Mouse (Mus musculus) cerebellum, postnatal 14 days (tissue): Measurements from ENCODE around the gene Cpne9.

Source experiments
- DNase-seq, 2 experiments: peaks; one replicate each; pipeline ENCODE4 v3.0.0; 2021; ENCODE audit warnings: mixed read lengths in 2 of 2

Gene Cpne9

DNA sequence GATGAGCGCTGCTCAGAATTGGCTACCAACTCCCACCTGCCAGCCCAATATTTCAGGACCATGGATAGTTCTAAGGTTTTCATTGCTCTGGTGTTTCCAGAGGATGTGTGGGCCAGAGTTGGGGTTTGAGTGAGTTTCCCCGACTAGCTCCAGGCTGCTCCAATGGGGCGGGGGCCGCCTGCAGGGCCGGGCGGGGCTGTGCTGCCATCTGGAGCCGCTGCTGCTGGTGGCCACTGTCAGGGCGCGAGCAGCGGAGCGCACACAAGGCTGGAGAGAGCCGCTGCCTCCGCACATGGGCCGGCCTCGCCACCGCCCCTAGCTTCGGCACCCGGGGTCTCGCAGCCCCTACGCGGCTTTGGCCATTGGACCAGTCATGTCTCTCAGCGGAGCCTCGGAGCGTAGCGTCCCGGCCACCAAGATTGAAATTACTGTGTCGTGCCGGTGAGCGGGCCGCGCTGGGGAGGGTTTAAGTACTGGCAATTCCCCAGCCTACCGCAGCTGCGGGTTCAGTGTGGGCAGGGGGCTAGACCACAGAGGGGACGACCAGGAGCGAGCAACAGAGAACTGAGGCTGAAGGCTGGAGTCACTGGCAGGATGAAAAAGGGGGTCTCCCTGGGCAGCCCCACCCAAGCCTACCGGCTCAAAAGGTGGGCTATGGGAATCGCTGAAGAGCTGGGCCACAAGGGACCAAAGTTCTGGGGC, at the start of gene Cpne9:
Gene Cpne9, plus strand, starts transcription at position 207 of the 702 bp plus-strand sequence.
- DNase-seq = peak; percentile 72 to 75

DNA sequence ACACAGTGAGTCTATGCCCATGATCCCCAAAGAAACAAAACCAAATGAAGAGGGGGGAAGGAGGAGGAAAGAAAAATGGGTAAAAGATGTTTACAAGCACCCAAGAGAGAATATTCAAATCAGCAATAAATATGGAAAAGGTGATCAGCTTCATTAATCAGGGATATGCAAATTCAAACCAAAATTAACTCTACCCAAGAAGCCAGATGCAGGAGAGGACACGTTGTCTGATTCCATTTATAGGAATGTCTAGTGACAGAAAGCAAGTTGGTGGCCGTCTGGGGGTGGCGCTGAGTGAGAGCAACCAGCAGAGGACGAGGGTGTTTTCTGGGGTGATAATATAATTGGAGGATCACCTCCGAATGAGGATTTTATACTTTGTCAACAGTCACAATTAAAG, 47.0 kb upstream of the Cpne9 start:
- no peak for DNase-seq

DNA sequence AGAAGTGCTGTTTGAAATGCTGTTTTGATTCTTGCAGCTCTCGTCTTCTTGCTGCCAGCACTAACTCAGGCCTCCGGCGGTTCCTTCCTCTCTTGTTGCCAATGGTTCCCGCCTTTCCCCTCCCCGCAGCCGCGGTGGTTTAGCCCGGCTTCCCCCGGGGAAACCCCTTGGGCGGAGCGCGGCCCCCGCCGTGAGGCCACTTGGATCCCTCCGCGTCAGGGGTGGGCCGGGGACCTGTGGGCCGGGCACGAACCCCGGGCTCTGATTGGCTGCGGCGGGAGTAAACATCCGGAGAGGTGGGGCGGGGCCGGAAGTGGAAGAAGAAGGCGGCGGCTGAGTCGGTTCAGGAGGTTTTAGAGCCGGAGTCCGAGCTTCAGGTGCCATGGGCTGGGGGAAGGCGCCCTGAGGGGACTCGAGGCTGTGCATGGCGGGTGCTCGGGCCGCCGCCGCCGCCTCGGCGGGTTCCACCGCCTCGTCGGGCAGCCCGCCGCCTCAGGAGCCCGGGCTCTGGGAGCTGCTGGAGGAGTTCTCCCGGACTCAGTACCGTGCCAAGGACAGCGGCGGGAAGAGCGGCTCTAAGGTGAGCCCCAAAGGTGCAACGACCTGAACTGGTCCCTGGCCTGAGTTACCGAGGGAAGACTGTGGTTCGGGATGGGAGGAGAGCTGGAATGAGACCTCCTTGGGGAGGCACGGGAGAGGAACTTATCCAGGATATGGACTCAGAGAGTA, 44.4 kb upstream of the Cpne9 start, which contains the start of gene Mtmr14:
Gene Mtmr14, plus strand, starts transcription at position 302 of the 729 bp plus-strand sequence.
- DNase-seq = peak; percentile 99

DNA sequence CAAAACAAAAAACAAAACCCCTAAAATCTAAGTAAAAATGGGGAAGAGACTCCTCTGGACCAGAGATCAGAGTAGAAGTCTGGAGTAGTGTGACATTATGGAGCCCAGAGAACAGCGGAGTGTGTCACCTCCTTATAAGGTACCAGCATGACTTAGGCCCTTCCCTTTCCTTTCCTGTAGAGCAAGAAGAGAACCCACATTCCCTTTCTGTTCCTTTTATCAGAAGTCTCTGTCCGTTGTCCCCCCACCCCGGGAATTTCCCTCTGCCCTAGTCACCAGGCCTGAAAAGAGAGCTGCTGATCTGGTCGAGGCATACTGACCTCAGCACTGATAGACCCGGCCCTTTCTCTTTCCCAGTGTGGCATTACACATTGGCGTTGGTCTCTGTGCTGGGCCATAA, 43.7 kb upstream of the Cpne9 start:
- peak in 1 of 2 experiments; percentile 2 for DNase-seq

DNA sequence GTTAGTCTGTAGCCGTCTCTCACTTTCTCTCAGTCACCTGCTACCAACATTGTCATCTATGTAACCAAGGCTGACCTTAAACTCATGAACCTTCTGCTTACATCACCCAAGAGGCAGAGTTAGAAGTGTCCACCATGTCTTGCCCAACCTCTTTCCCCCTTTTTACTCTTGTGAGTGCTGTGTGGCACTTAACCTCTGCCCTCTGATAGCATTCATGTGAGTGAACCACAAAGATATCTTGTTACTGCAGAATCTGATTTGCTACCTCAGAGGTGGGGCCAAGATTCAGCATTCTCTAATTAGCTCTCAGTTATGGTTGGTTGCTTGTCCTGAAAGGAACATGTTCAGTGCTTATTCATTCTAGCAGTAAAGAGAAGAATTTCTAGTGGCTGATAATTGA, 39.4 kb upstream of the Cpne9 start:
- no peak for DNase-seq

DNA sequence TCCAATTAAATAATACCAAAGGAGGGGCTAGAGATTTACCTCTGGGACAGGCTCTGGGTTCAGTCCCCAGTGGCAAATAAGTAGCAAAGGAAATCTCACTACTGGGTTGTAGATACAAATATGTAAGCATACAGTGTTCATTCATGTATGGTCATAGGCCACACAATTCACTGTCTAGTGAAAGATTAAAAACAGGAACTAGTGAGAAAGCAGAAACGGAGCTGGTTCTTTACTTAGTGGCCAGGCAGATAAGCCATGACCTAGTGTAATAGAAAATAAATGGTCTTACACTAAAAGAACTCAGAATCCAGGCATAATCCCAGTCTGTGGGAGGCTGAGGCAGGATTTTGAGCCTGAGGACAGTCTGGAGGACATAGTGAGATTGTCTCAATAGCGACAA, 36.5 kb upstream of the Cpne9 start:
- DNase-seq = no peak

DNA sequence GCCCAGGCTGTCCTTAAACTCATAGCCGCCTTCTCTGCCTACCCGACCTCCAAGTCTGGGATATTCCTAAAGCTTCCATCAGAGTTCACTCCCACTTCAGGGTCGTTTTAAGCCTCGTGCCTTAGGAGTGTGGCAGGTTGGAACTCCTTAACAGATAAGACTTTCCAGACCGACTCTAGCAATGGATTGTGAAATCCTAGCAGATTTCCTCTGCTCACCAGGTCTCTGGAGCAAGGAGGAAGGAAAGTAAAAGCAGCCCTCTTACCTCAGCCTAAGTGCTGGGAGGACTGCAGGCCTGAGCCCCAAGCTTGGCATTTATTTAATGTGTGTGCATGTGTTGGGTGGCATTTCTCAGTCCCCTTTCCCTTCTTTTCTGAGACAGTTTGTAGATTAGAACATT, 31.3 kb upstream of the Cpne9 start:
- no peak for DNase-seq

DNA sequence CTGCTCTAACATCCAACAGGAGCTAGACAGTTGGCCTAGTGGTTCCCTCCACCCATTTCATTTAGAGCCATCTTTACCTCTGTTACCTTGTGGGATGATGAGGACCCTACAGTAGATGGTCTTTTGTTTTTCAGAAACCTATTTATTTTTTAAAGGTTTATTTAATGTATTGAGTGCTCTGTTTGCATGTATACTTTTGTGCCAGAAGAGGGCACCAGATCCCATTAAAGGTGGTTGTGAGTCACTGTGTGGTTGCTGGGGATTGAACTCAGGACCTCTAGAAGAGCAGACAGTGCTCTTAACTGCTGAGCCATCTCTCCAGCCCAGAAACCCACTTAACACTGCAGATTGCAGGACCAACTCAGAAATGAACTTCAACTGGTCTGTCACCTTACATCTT, 30.2 kb upstream of the Cpne9 start:
- DNase-seq = no peak

DNA sequence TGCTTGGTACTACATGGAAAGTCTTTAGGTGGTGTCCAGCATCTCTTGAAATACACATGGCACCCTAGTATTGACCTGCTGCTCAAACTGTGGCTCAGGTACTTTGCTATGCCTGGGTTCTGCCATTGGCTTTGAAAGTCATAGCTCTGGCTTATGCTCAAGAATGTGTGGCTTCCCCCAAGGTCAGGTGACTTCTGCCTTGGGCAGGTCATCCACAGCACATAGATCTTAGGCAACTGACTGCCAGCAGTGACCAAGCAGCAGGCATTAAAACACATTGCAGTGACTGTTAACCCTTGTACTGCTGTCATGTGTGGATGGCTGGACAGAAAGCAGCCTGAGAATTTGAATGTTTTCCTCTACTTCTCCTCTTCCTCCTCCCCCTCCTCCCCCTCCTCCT, 27.2 kb upstream of the Cpne9 start:
- no peak for DNase-seq

DNA sequence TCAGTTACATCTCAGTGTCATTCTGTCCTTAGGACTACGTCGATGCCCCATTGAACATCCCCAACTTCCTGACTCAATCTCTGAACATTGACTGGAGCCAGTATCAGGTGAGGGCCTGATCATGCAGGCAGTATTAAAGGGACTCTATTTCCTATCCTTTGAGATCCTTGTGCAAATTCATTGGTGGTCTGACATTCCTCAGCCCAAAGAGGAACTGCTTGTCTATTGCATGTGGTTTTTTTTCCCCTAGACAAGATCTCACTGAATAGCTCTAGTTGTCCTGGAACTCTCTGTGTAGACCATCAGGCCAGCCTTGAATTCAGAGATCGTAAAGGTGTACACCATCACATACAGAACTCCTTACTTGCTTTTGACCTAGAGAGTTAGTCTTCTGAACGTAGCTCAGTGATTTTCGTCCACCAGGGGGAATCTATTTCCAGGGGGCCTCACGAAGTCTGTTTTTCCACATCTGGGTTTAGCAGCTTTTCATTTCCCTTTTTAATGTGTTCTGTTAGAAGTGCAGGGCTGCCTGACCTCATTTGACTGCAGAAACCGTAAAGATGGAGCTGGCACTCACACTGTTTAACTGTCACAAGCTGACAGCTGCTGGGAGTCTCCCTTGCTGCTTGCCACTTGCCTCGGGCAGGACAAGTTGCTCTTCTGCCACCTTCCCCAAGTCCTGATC, 20.8 kb upstream of the Cpne9 start:
- peak; percentile 15 to 18 for DNase-seq

DNA sequence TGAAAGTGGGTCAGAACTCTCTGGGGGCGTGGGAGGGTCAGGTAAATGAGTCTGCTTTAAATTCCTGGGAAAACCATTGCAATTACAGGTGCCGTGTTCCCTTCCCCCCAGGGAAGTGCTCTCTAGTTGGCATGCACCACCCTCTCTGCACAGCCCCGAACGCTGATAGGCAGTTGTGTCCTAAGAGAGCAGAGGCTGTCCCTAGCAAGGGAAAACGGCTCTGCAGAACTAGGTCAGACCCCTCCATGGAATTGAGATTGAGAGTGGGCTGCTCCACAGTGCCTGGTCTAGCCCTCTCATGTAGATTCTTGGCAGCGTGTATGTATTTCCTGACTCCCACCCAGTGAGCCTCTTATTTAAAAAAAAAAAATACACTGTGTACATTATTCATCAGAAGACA, 18.6 kb upstream of the Cpne9 start:
- no peak for DNase-seq

DNA sequence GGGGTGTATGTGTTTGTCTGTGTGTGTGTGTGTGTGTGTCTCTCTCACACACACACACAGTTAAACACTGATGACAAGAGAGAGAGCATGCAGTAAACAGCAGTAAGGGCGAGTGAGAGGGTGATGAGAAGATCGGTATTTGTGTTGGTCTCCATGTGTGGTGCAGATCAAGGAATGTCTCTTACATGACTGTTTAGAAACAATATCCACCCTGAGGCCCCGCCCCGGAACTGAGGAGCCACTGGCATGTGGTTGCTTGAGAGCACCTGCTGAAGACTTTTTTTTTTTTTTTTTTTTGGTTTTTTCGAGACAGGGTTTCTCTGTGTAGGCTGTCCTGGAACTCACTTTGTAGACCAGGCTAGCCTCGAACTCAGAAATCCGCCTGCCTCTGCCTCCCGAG, 17.7 kb upstream of the Cpne9 start:
- DNase-seq = no peak

DNA sequence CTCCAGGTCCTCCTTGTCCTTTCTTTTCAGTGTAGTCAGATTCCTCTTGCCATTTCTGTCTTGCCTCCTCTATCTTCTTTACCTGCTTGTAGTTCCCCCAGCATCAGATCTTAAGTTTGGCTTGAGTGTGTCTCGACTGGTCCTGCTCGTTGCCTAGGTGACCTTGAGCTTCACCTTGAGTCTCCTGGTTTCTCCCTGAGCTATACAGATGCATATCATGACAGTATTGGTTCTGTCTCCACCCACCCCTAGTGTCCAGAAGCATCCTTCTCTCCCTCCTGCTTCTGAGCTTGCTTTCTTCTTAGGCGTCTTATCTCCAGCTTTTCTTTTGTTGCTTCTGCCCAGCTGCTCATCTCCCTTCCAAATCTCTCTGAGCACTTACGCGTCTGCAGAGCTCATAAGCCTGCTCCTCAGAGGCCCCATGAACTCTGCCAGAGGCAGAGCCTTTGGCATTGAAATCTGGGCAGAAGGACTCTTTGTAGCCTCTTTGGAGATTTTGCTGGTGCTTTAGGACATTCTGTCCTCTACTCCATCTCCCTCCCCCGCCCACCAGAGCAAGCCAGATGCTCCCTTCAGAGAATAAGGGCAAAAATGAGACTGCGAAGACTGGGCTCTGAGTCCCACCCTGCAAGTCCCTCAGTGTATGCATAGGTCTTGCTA, 15.0 kb upstream of the Cpne9 start:
- no peak for DNase-seq

DNA sequence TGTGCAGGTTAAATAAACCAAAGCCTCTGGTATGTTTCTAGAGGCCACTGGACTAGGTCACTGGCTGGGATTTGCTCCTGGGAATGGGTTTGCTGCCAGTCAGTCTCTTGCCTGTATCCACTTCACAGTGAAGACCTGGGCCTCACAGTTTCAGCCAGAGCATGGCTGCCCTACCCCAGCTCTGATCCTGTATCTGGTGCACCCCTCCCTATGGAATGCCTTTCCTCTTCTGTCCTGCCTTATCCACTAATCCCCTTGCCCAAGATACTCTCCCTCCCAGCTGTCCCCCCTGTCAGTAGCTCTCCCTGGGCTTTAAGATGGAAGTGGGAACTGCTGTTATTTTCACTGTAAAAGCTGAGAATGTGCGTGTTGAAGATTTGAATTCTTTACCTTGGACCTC, 14.1 kb upstream of the Cpne9 start:
- DNase-seq = no peak

DNA sequence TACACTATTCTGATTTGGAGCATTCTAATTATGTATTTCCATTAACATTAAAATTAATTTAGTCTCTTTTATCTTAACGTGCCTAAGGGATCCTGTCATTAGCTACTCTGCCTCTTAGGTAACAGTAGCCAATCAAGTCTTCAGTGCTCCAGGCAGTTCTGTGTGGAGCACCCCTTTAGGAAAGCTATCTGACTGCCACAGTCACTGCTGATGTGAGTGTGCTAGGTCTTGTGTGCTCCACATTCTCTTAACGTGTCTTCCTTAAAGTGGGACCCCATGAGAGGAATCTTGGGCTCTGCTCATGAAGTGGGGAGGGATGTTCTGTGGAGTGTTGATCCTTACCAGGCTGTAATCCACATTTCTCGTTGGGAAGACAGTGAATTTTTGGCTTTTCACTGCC, 9.7 kb upstream of the Cpne9 start:
- no peak for DNase-seq

DNA sequence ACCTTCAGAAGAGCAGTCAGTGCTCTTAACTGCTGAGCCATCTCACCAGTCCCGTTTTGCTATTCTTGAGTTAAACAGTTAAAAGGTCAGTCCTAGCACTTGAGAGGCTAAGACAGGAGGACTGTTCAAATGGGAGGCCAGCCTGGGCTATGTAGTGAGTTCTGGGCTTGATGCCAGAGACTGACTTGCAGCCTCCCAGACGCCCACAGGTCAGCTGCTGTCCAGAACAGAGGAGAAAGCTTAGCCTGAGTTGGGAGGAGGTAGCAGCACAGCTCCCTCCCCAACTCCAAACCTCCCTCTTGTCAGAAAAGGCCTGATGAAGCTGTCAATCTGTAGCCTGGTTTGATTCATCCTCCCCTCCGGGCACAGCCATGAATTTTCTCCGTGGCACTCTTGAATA, 5.3 kb upstream of the Cpne9 start:
- DNase-seq = peak in 1 of 2 experiments; percentile 14

DNA sequence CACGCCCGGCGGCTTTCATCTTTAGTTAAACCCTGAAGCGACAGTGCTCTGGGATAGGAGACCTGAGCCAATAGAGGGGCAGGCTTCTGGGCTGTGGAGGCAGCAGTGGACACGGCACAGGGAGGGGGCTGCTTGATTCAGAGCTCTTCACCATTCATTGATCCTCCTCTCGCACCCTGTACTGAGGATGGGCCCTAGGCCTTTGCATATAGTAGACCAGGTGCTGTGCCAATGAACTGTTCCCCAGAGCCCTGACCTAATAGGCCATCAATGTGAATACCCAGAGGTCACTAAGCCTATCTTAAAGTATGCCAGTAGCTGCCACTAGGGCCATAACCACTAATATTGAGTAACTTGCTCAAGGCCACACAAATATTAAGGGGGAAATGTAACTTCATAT, 431 bp upstream of the Cpne9 start:
- DNase-seq = peak in 1 of 2 experiments; percentile 20

DNA sequence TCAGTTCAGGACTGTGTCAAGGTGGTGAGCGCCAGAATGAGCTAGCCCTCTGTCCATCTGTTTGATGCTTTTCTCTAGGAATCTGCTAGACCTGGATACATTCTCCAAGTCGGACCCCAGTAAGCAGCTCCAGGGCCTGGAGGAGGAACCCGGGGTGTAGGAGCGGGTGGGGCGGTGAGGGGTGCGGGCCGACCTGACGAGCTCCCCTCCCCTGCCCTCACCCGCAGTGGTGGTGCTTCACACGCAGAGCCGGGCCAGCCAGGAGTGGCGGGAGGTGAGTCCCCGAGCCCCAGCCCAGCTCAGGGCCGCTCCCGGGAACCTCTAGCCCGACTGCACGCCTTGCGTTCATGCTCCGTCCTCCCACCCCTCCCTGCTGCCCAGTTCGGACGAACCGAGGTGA, 862 bp downstream of the Cpne9 start:
- peak; percentile 52 to 58 for DNase-seq

DNA sequence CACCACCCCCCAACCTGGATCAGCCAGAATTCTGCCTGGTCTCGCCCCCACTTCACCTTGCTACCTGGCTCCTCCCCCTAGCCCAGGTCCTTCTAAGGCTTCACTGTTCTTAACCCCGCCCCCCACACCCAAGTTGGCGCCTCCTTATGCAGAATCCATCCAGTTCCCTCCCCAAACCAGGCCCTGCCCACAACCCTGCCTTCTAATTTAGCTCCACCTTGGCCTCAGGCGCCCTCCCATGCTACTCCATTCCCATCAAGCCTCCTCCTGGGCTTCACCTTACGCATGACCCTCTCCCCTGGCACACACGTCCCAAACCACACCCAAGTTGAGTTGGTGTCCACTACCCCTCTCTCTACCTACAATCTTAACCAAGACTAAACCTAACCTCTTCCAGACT, 1.4 kb downstream of the Cpne9 start:
- peak; percentile 54 to 63 for DNase-seq

DNA sequence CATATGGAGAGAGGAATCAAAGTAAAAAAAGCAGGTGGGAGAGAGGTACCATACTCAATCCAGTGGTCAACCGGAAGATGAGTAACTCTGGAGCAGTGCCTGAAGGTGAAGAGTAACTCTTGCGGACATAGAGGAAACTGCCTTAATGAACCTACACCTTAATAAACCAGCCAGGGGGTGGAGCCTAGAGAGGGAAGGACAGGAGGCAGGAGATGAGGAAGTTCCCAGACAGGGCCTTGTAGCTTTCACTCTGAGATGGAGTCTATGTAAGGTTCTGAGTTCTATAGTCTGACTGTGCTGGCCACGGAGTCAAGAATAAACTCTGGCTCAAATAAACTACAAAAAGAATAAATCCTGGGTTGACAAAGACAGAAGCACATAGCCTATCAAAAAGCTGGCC, 2.8 kb downstream of the Cpne9 start:
- no peak for DNase-seq

DNA sequence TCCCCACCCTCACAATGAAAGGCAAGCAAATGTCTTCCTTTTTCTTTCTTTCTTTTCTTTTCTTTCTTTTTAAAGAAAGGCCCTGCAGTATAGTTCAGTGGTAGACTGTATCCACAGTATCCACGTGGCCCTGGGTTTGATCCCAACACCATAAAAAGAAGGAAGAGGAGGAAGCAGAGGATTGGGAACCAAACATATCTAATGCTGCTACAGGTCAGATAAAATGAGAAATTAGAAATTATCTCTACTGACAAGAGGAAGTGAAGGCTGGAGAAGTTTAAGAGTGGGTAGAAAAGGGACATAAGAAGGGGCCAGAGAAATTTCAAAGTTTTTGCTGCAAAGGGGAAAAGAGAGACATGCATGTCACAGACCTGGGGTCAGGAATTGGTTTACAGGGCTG, 4.2 kb downstream of the Cpne9 start:
- DNase-seq = no peak

DNA sequence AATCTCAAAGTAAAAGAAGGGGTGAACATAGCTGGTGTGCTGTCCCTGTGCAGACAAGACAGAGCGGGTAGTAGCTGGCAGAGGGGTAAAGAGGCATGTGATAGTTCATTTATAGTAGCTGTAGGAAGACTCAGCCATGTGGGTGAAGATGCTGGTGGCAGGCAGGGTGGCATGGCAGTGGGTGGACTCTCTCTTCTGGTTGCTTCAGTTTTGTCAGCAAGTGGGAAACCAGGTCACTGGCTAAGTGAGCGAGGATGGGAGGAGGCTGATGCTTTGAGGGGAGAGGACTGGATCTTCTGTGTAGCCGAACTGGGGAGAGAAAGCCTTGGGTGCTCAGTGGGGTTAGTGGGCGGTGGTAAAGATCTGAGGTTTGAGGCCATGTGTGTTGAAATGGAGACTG, 5.1 kb downstream of the Cpne9 start:
- no peak for DNase-seq

DNA sequence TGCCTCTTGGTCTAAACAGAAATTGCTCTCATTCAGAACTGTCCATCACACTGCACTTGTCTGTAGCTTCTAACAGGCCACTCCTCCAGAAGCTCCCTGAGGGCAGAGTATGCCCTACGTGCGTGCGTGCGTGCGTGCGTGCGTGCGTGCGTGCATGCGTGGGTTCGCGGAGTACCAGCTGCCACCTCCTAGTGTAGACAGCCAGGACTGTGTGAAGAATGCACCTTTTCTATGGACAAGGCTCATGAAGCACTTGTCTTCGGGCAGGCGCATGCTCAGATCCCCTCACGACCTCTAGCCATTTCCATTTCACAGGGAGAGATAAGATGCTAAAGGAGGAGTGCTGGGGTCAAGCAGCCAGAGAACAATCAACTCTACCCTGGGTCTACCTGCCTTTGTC, 7.2 kb downstream of the Cpne9 start:
- DNase-seq = no peak
